Mouse (Mus musculus) layer of hippocampus, adult 8-10 months (tissue): ENCODE measurements around the gene Nt5c3b. TPM values are rescaled to one million over a fixed set of nuclear protein-coding genes. Genes with fewer than 3 reads are reported as not detected.

Experiments
- DNase-seq, 2 experiments: peaks; one replicate each; pipeline ENCODE4 v3.0.0; 2022; ENCODE audit warnings: low spot score in 2 of 2
- total RNA-seq, 4 experiments: library from RNA; stranded (reverse); gene quantifications; 2 replicates each; pipeline ENCODE4 v1.2.4; 2022

The Nt5c3b gene
- total RNA-seq, 4 experiments from 2014 or later: 46.8 to 59.5 (median 50.4) TPM

- DNase-seq: no peak
Observed at GRCm38 (mm10) chr11:100400842-100401241, 40.8 kb downstream of the Nt5c3b start.

DNA sequence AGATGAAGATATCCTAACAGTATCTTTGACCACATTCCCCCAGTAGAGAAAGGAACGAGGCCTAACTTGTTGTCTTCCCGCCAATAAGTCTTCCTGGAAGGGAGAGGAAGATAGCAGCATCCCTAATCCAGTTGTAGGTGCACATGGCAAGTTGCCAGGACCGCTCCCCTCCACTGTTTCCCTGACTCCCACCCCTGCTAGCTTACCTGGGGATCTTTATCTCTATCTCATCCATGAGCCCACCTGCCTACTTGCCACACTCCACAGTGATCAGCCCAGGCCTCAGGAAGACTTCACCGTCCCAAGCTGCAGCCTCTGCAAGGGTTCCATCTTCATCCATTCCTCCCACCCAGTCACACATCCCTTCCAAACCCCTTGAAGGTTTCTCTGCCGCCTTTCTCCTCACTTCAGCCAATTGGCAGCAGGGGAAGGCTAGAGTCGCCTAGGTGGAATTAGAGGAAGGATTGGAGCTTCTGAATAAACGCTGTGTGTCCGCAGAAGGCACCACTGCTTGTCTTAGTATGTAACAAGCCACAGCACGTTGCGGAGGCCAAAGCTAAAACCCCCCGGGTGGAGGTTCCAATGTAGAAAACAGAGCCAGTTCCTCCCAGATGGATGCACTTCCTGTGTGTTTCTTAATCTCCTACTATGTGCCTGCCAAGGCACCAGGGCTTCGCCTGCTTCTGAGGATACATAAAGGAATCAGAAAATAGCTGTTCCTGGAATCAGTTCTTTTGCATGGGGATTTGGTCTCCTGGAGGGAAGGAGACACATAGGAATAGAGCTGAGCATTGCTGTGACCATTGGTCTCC, 41.7 kb downstream of the Nt5c3b start:
- DNase-seq: no peak

GRCm38 (mm10) chr11:100399320-100399719, 42.3 kb downstream of the Nt5c3b start:
- DNase-seq: no peak

DNA sequence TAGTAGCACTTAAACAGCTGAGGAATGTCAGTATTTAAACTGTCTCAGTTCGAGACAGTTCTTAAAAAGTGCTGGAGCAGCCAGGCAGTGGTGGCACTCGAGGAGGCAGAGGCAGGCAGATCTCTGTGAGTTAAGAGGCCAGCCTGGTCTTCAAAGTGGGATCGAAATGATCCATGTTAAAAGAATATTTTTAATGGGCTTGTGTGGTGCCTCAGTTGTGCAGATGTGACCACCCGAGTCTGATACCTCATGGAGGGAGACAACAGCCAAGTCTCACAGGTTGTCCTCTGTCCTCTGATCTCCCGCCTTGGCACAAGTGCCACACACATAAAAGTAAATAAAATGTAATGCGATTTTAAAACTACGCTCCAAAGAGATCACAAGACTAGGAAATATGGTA, 43.1 kb downstream of the Nt5c3b start:
- DNase-seq: no peak

DNA sequence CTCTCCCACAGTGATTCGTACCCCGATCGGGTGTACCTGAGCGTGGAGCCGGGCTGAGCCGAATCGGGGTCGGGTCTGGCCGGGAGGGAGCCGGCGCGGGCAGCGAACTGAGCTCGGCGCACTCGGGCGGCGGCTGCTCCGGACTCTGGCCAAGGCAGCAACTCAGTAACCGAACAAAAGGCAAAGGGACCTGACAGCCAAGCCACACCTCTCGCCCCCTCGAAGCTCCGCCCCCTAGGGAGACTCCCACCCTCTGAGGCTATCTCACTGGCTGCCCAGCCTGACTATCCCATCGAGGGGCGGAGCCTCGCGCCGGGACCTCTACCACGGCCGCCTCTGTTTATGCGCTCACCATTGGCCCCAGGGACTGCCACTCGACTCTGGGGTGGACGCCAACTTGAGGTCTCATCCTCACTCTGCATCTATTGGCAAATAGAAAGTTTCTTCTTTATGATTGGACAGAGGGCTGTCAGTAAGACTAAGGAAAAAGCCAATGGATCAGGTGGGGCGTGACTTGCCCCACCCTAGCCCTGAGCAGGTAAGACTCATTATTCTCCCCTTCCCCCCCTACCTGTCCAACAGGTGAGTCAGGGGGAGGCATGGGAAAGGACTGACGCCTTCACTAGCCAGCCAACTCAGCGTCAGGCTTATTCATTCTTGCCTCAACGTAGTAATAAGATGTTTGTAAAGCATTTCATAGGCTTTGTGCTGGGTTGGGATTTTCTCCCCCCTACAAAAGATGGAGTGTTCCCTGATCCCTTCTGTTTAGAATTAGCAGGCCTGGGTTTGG, 43.8 kb downstream of the Nt5c3b start, which contains the start of gene Jup:
Gene Jup (minus strand): TSS at position 164 of the 790 bp plus-strand sequence.
- peak; percentile 100 for DNase-seq

DNA sequence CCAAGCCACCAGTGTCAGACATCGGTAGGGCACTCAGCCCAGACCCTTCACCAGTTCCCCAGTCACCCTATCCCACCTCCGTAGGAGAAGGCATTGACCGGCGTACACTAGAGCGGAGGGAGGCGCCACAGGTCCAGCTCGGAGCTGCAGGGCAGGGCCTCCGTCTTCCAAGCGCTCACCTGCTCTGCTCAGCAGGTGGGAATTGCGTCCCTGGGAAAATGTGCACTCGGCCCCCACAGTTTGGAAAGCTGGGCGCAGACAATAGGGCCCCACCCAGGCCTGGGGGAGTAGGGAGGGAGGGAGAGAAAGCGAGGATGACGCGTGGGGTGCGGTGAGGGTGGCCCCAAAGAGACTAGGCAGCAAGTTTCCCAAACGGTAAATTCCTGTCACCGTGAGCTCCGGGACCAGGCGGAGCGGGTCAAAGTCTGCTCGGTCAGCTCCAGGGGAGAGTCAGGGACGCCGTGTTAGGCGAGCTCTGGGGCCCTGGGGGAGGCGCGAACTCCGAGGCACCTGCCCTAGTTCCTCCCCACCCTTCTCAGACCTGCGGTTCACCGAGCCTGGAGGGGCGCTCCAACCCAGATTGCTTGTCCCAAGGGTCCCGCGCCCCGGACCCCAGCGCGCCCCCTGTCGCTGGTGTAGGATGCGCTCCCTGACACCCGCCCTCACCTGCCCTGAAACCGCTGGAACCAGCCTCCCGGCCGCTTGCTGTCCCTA, 44.6 kb downstream of the Nt5c3b start:
- DNase-seq: no peak

DNA sequence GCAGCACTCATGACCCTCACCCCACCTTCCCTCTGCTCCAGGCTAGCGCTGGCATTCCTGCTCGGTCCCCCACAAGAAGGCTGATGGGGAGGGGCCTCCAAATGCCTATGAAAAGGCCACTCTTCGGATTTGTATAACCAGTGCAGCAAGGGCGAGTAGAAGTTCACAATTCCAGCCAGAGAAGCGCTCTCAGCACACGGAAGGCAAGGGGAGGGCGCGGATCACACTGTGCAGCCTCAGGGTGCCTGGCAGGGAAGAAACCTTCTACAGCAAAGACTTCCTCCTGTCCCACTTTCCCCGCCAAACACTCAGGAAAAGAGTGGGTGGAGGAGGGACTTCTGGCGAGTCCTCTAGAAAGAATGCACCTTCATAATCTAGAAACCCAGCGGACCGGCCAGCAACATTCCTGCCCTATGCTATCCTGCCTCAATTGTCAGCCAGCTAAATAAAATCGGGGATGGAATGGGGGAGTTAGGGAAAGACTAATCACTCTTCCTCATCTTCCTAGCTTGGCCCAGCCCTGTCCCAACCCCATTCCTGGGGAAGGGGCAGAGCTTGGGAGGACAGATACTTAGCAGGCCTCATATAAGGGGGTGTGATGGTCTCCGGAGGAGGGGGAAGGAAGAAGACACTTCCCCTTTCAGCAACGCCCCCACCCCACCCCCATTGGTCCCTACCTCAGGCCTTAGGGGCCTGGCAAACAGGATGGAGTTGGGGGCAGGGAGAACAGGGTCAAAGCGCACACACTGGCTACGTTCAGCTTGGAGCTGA, 45.6 kb downstream of the Nt5c3b start:
- DNase-seq: no peak

DNA sequence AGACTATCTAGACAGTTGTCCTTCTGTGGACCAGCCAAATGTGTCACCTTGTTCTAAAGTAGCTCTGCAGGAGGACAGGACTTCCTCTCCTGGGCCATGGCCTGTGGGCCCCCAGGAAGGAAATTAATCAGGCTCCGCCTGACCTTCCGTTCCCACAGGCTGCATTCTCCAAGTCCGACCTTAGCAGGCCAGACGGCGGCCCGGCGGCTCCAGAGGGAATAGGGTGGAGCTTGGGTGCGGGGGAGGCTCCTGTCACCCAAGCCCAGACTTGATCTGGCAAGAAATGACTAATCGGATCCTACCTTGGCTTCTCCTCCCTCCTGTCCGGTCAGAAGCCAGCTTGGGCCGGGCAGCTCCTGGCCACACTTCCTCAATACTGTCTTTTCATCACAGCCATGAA, 46.4 kb downstream of the Nt5c3b start:
- no peak for DNase-seq

DNA sequence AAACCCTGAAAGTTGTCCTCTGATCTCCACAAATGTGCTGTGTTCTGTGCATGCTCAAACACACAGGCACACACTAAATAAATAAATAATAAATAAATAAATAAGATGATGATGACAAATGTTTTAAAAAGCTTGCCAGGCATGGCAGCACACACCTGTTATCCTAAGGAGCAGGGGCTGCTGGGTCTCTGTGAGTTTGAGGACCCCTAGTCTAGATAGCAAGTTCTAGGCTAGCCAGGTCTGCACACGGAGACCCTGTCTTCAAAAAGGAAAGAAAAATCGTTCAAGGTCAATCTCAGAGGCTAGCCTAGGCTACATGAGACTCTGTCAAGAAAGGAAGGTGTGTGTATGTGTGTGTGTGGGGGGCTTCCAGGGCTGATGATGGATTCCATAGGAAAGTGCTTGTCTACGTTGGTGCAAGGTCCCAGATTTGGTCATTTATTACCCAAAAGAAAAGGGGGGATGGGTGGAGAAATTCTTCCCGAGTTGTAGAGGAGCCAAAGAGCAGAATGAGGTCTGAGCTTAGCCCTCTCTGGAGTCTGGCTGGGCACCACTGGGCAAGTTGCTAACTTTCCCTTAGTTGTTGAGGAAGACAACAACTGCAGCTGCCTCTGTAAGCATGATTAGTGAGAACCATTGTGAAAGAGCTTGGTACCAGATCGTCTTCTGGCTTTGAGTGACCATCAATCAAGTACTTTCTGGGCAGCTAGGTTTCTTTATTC, 47.1 kb downstream of the Nt5c3b start:
- no peak for DNase-seq

DNA sequence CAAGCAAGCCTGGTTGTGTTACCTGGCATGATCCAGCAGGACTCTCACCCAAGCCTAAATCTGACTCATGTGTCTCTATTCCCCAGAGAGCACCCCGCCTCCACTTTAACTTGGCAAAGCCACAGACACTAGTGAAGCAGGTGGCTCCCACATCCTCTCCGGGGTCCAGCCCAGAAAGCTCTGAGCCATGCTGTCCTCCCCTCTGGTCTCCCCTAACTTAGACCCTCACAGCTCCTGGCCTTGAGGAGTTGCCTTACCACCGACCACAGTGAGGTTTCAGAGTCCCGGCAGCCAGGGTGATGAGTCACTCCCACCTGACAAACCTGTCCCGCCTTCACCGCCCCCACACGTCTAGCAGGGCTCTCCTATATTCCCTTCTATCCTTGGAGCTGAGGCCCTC, 47.9 kb downstream of the Nt5c3b start:
- DNase-seq: no peak

GRCm38 (mm10) chr11:100392958-100393357, 48.6 kb downstream of the Nt5c3b start:
- no peak for DNase-seq

DNA sequence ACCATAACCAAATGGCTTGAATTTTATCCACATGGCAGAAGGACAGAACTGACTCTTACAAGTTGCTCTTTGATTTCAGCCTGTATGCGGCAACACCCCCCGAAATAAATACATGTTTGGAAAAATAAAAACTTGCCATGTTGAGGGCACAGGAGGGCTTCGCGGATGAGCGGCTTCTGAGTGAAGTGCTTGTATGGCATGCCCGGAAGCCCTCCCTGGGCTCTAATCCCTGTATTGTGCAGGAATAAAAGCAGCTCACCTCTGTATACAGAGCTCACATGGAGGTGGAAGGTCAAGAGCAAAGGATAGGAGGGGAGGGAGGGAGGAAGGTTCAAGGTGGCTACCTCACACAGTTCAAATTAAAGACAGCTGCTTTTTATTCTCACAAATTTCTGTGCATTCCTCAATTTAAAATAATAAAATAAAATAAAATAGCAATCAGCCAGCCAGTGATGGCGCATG, 49.7 kb downstream of the Nt5c3b start:
- no peak for DNase-seq

DNA sequence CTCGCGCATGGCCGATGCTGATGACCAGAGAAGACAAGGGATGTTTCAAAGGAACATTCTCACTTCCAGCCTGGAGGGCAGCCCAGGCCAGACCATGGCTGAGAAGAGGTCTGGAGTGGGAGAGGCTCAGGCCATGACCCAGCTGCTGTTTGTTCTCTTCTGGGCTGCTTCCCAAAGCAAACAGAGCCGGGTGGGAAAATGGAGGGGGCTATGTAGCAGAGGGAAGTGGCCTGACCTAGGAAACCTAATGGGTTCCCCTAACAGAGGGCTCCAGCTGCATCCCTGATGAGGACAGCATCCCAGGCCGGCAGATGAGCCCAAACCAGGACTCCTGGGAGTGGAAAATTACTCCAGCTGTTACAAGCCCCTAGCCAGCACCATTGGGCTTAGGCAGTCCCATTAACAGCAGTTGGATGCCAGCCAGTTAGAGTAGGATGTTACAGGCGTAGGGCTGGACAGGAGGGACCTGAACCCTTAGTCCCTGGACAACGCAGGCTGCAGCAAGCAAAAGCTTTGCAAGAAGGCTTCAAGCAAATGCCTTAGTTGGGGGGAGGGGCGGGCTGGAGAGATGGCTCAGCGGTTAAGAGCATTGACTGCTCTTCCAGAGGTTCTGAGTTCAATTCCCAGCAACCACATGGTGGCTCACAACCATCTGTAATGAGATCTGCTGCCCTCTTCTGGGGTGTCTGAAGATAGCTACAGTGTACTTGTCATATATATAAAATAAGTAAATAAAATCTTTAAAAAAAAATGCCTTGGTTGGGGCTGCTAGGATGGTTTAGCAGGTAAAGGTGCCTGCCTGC, 50.3 kb downstream of the Nt5c3b start:
- DNase-seq: peak in 1 of 2 experiments; percentile 34

DNA sequence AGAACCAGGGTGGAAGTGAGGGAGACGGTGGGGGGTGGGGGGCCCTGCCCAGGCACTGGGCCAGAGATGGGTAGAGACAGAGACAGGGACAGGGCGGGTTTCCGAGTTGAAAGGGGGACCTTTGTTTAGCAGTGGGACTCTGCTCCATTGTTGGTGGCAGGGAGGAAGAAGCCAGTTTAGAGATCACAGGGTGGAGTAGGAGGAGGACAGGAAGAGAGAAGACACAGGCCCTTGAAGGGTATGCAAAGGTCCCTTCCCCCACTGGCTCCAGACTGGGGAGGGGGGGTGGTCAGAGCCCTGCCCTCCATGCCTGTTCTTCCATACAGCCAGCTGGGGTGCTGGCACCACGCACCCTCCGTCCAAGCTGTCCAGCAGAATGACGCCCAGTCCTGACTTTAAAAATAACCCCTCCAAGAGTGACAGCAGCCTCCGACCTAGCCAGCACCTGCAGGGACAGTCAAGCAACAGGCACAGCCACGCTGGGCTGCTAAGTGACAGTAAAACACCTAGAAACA, 51.6 kb downstream of the Nt5c3b start:
- DNase-seq: no peak

DNA sequence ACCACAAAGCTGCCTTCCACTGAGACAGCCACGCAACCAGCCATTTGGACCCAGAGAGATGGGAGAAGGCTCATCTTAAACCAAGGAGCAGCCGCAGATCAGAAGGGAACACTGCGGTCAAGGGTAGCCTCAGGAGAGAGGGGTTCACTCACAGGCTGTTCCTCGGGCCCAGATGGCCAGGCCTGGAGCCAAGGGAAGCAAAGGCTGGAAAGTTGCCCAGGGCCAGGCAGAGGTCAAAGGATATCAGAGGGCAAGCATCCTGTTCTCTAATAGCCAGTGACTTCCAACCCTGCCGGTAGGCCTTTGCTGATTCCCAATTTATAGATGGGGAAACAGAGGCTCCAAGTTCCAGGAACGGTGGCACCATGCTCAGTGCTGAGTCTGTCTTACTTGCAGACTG, 53.0 kb downstream of the Nt5c3b start:
- no peak for DNase-seq

GRCm38 (mm10) chr11:100387589-100388375, 53.8 kb downstream of the Nt5c3b start:
- DNase-seq: no peak

- no peak for DNase-seq
Observed at GRCm38 (mm10) chr11:100387111-100387510, 54.5 kb downstream of the Nt5c3b start.

GRCm38 (mm10) chr11:100386586-100386985, 55.0 kb downstream of the Nt5c3b start:
- DNase-seq: no peak
